Mouse (Mus musculus) hindbrain, embryonic 13.5 days (tissue): ENCODE measurements around the gene Erbb4. TPM values are rescaled to one million over a fixed set of nuclear protein-coding genes. Genes with fewer than 3 reads are reported as not detected.

Experiments
- ATAC-seq: fragments of 200-750 bp; cut with Nextera tagmentation; 2 replicates; pipeline ENCODE4 v1.8.0; 2017; ENCODE audit warnings: moderate TSS enrichment; ENCODE audit not compliant: low FRiP score
- H3K27ac ChIP-seq: fragments of 300-500 bp; sonication (generic); 2 replicates; pipeline ENCODE4 v1.5.1; 2015; ENCODE audit warnings: inconsistent platforms, mild to moderate bottlenecking, moderate library complexity
- H3K27me3 ChIP-seq: fragments of 300-500 bp; sonication (generic); 2 replicates; pipeline ENCODE4 v1.6.1; 2015; ENCODE audit warnings: mild to moderate bottlenecking, inconsistent platforms
- H3K36me3 ChIP-seq: fragments of 300-500 bp; sonication (generic); 2 replicates; pipeline ENCODE4 v1.6.1; 2015; ENCODE audit warnings: mild to moderate bottlenecking, inconsistent platforms
- H3K4me1 ChIP-seq: fragments of 300-500 bp; sonication (generic); replicated peaks from 2 replicates; pipeline ENCODE4 v1.6.1; 2015; ENCODE audit warnings: inconsistent platforms
- H3K4me2 ChIP-seq: fragments of 300-500 bp; sonication (generic); 2 replicates; pipeline ENCODE4 v1.6.1; 2015; ENCODE audit warnings: inconsistent platforms, mild to moderate bottlenecking, moderate library complexity
- H3K4me3 ChIP-seq: fragments of 300-500 bp; sonication (generic); 2 replicates; pipeline ENCODE4 v1.5.1; 2015; ENCODE audit warnings: mild to moderate bottlenecking, inconsistent platforms
- H3K9ac ChIP-seq: fragments of 300-500 bp; sonication (generic); 2 replicates; pipeline ENCODE4 v1.6.1; 2015; ENCODE audit warnings: mild to moderate bottlenecking, inconsistent platforms
- H3K9me3 ChIP-seq: fragments of 300-500 bp; sonication (generic); 2 replicates; pipeline ENCODE4 v1.6.1; 2016; ENCODE audit warnings: inconsistent platforms
- WGBS: fragments of 180-500 bp; shearing (Covaris S2); methylation state at CpG from one replicate; pipeline ENCODE4 v1.1.7; 2015; 5-methylcytosine and 5-hydroxymethylcytosine counted together
- polyA plus RNA-seq: library from polyadenylated mRNA; unstranded; fragments of >200 nt; fragmentation: Nextera tagmentation; extraction: Ambion mirVana; gene quantifications from 2 replicates; pipeline ENCODE4 v1.2.1, GENCODE M21; 2015

Gene Erbb4
- polyA plus RNA-seq, 1 experiment from 2014 or later: 13.7 TPM

DNA sequence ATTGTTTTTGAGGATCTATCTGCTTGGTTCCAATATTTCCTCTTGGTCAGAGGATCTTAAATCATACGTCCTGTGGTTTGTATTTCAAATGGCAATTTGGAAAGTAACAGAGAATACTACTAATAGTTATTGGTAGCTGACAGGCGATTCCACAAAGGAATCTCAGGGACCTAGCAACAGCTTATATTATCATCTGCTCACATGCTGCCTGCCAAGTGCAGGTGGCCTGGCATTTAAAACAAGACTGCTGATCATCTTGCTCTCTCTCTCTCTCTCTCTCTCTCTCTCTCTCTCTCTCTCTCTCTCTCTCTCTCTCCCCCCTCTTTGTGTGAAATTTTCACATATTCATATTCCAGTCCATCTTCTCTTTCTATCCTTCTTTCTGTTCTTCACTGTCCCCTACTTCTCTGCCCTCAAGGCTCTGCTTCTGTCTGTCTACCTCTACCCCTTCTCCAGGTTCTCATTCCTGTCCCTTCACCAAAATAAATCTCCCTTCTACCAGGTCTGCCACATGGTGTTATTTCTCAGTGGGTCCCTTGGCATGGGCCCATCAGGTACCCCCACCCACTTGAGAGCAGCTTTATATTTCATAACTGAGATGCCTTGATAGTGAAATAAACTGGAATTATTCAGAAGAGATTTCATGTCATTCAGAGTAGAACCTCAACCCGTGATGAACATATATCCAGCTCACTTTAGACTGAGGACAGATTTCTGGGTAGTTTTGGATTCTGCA, 174.4 kb downstream of the Erbb4 start:
- no peak for ATAC-seq
- H3K27ac ChIP-seq: no peak overlapping the region
- no peaks in the 10 kb centered on the region for H3K4me1 ChIP-seq
- WGBS: 85% methylated on average over 3 of the region's 3 CpGs
- no peaks in the 10 kb centered on the region for H3K36me3 ChIP-seq
- no peak overlapping the region for H3K4me3 ChIP-seq
- H3K4me2 ChIP-seq: no peak overlapping the region
- no peaks in the 10 kb centered on the region for H3K9me3 ChIP-seq
- H3K9ac ChIP-seq: no peak overlapping the region
- H3K27me3 ChIP-seq: no peaks in the 10 kb centered on the region

DNA sequence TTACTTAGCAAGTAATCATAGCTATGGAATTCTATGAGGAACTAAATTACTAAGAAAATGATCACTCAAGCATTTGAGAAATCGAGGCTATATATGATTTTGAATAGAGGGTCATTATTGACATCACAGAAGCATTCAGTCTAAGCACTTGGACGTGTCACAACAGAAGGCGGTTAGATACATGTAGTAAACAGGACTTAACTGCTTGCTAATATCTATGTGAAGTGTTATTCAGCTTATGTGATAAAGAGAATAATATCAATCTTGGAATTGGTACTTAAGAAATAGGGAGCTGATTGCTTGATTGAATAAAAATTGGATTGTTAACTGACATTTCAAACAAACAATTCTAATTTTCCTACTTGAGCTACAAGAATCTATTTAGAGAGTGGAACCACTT, 190.0 kb downstream of the Erbb4 start:
- Histone ChIP-seq H3K9ac (no peak overlapping the region), H3K4me2 (no peak overlapping the region), H3K27ac (no peak overlapping the region), H3K9me3 (no peaks in the 10 kb centered on the region), H3K4me1 (no peaks in the 10 kb centered on the region), H3K36me3 (no peaks in the 10 kb centered on the region), H3K4me3 (no peak overlapping the region), H3K27me3 (no peaks in the 10 kb centered on the region)
- WGBS: 79% methylated on average over 3 of the region's 3 CpGs
- no peak for ATAC-seq

DNA sequence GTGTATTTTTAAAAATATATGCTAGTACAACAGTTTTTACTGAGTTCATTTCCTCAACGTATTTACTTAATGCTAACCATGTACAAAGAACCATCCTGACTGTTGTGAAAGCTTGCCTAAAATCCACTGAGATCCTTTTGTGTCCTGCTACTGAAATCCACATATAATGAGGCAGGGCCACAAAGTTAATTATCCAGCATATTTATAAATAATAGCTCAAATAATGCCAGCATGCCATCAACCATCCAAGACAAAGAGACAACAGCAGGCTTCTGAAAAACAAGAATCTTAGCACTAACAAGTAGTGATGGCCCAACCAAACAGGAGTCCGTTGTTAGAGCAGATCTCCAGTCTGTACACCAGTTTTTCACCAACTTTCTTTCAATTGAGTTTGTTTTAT, 215.8 kb downstream of the Erbb4 start:
- no peak overlapping the region for H3K4me3 ChIP-seq
- no peaks in the 10 kb centered on the region for H3K36me3 ChIP-seq
- H3K9ac ChIP-seq: no peak overlapping the region
- H3K27ac ChIP-seq: no peak overlapping the region
- ATAC-seq: no peak
- H3K9me3 ChIP-seq: no peaks in the 10 kb centered on the region
- H3K27me3 ChIP-seq: no peaks in the 10 kb centered on the region
- WGBS: 81% methylated on average over 2 of the region's 2 CpGs
- H3K4me1 ChIP-seq: no peaks in the 10 kb centered on the region
- no peak overlapping the region for H3K4me2 ChIP-seq

DNA sequence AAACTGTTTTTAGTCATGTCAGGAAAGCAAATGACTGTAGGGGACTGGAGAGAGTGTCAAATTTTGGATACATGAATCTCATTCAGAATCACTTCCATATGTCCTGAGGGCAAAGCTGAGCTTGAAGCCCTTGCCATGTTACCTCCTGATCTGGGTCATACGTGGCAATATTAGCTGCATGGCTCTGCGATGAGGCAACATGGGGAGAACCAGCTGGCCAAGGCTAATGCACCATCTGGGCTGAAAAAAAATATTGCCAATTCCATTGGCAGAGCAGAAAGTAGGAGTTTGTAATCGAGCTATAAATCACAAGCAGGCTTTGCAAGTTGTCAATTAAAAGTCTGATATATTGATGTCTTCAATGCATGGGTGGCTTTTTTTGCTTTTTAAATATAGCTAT, 221.0 kb downstream of the Erbb4 start:
- 43% methylated on average over 3 of the region's 3 CpGs for WGBS
- no peak overlapping the region for H3K27ac ChIP-seq
- H3K27me3 ChIP-seq: no peaks in the 10 kb centered on the region
- no peaks in the 10 kb centered on the region for H3K36me3 ChIP-seq
- no peak overlapping the region for H3K4me3 ChIP-seq
- no peak overlapping the region for H3K9ac ChIP-seq
- H3K4me2 ChIP-seq: no peak overlapping the region
- ATAC-seq: peak; percentile 61; the same call in 1 of the 2 replicates
- no peaks in the 10 kb centered on the region for H3K4me1 ChIP-seq
- no peaks in the 10 kb centered on the region for H3K9me3 ChIP-seq

DNA sequence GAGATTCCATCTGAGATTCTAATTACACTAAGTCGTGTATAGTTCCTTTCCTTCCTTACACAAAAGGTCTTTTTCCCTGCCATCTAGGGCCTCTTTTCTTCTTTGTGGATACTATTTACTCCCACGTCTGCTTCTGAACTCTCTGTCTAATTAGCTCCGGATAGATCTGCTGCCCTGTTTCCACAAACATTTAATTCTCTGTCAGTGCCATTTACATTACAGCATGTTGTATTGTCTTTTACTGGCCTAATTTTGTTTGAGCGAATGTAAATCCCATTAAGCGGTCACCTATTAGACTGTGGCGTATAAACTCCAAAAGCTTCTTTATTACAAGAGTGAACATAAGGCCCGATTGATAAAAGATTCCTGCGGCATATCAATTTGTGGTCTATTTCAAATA, 232.9 kb downstream of the Erbb4 start:
- Histone ChIP-seq H3K9me3 (no peaks in the 10 kb centered on the region), H3K27me3 (no peaks in the 10 kb centered on the region), H3K9ac (no peak overlapping the region), H3K4me2 (no peak overlapping the region), H3K4me1 (peaks cover 13% of the 10 kb centered on the region; the same call in 1 of the 2 replicates), H3K27ac (no peak overlapping the region), H3K36me3 (no peaks in the 10 kb centered on the region), H3K4me3 (no peak overlapping the region)
- no peak for ATAC-seq
- 44% methylated on average over 8 of the region's 8 CpGs for WGBS

DNA sequence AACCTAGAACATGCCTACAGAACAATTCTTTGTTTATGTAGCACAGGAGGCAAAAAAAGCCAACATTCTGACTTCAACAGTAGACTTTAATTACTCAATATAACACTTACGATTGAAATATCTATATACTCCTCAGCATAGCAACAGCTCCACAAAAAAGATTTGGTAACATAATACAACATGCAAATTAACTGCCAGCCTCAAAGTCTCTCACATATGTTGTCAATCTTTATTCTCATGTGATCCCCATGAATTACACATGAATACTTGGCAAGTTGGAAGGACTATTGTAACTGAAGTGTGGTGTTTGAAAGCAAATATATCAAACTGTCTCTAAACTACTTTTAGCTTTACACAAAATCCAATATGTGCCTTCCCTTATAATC, 234.2 kb downstream of the Erbb4 start:
- Histone ChIP-seq H3K4me3 (no peak overlapping the region), H3K27me3 (no peaks in the 10 kb centered on the region), H3K9me3 (no peaks in the 10 kb centered on the region), H3K27ac (no peak overlapping the region), H3K4me1 (peaks cover 13% of the 10 kb centered on the region; the same call in 1 of the 2 replicates), H3K9ac (no peak overlapping the region), H3K4me2 (no peak overlapping the region), H3K36me3 (no peaks in the 10 kb centered on the region)
- no peak for ATAC-seq
- WGBS: 39% methylated on average over 1 of the region's 1 CpGs

DNA sequence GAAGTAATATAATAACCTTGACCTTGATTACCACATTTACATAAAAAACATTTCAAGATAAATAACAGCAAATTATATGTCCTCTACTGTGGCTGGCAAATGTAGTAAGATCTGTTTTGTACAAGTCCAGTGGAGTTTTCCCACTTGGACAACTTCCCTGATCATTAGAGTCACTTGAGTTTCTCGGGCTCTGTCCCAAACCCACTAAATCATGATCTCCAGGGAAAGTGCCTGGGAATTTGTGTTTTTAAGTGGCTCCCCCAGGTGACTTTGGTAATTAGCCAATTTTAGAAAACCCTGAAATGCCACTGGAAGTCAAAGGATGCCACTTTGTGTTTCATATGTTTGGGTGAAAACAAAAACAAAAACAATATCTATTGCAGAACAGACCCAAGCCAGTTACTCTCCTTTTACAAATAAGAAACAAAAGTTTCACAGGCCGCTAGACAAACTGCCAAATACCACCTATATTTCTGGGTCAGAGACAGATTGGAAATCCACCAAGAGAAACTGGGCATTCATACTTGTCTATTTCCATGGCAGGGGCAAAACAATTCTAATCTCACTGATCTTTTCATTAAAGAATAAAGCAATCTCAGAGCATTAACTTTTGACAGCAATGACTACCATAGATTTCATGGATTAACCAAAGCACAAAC, 234.8 kb downstream of the Erbb4 start:
- Histone ChIP-seq H3K9me3 (no peaks in the 10 kb centered on the region), H3K4me1 (peaks cover 13% of the 10 kb centered on the region; the same call in 1 of the 2 replicates), H3K36me3 (no peaks in the 10 kb centered on the region), H3K27ac (no peak overlapping the region), H3K27me3 (no peaks in the 10 kb centered on the region), H3K9ac (no peak overlapping the region), H3K4me2 (no peak overlapping the region), H3K4me3 (no peak overlapping the region)
- 55% methylated on average over 2 of the region's 2 CpGs for WGBS
- no peak for ATAC-seq

DNA sequence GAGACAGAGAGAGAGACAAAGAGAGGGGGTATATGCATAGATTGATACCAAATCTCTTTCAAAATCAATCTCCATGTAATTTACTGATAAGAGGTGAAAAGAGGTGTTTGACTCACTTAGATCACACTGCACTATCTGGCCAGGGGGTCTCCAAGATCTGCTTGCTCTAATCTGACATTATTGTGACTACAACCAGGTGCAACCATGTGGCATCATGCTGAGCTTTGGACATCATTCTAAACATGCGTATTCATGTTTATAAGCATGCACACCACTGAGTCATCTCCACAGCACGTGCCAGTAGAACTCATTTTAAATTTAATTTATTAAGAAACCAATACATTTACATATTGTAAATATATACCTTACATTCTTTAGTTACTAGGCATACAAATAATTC, 247.5 kb downstream of the Erbb4 start:
- no peaks in the 10 kb centered on the region for H3K9me3 ChIP-seq
- H3K27me3 ChIP-seq: no peaks in the 10 kb centered on the region
- no peak for ATAC-seq
- H3K4me2 ChIP-seq: no peak overlapping the region
- WGBS: 74% methylated on average over 2 of the region's 2 CpGs
- H3K4me3 ChIP-seq: no peak overlapping the region
- H3K27ac ChIP-seq: no peak overlapping the region
- H3K9ac ChIP-seq: no peak overlapping the region
- no peaks in the 10 kb centered on the region for H3K4me1 ChIP-seq
- no peaks in the 10 kb centered on the region for H3K36me3 ChIP-seq

DNA sequence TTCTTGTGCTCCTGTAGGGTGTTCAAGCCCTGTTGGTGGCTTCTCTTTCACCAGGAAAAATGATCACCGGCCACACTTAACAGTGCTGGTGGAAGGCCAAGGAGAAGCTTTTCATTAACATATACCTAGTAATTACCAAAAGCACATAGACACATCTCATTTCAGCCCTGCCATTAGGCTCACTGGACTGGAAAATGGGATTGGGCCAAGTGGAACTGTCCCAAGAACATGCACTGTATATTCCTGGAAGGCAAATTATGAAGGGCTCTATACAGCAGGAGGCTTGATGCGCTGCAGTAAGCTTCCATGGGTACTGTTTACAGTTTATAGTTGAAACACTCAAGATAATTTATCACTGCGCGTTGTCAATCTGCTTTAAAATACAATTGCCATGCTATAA, 248.4 kb downstream of the Erbb4 start:
- Histone ChIP-seq H3K9me3 (no peaks in the 10 kb centered on the region), H3K4me3 (no peak overlapping the region), H3K36me3 (no peaks in the 10 kb centered on the region), H3K4me2 (no peak overlapping the region), H3K27me3 (no peaks in the 10 kb centered on the region), H3K4me1 (no peaks in the 10 kb centered on the region), H3K27ac (no peak overlapping the region), H3K9ac (no peak overlapping the region)
- no peak for ATAC-seq
- 79% methylated on average over 4 of the region's 4 CpGs for WGBS

DNA sequence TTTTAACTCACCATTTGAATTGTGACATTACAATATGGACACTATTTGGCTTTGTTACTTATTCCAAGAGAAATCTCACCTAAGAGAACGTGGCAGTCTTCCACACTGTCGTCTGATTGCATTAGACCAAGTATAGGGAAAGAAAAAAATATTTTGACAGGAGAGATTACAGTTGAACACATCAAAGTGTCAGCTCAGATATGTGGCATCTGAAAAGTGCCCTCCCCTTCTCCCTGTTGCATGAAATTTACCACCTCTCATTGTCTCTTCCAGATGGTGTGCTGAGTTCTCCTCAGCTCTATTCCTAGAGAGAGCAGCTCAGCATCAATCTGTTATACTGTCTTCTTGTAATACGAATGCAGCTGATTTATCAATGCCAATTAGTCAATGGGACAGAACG, 268.5 kb downstream of the Erbb4 start:
- Histone ChIP-seq H3K4me1 (no peaks in the 10 kb centered on the region), H3K9ac (no peak overlapping the region)
- WGBS: 46% methylated on average over 4 of the region's 4 CpGs

DNA sequence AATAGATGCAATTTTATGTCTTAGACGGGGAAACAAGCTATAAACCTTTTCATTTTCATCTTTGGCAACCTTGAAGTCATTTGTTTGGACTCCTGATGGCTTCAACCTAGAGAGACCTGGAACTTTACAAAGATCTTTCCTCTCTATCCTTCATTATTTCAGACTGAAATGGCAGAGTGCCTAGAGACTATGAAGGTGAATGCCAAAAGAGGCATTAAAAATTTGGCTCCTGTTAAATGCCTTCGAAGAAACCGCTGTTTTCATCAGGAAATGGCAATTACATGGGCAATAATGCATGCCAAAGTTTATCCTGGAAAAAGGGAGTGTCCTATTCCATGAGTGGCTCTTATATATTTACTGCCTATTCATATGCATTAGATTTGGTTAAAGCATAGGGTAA, 273.2 kb downstream of the Erbb4 start:
- H3K27ac ChIP-seq: no peak overlapping the region
- H3K36me3 ChIP-seq: no peaks in the 10 kb centered on the region
- 0 out of 2 replicates have a peak, but pooled peaks cover 3% of the 10 kb centered on the region for H3K4me1 ChIP-seq
- no peaks in the 10 kb centered on the region for H3K9me3 ChIP-seq
- 86% methylated on average over 3 of the region's 3 CpGs for WGBS
- no peak for ATAC-seq
- H3K27me3 ChIP-seq: no peaks in the 10 kb centered on the region
- H3K4me3 ChIP-seq: no peak overlapping the region
- H3K4me2 ChIP-seq: no peak overlapping the region
- H3K9ac ChIP-seq: no peak overlapping the region

More for the DNA sequence above, 268.5 kb downstream of the Erbb4 start:
- Histone ChIP-seq H3K9me3 (no peaks in the 10 kb centered on the region), H3K27me3 (no peaks in the 10 kb centered on the region), H3K27ac (no peak overlapping the region), H3K4me2 (no peak overlapping the region), H3K4me3 (no peak overlapping the region), H3K36me3 (no peaks in the 10 kb centered on the region)
- ATAC-seq: no peak

DNA sequence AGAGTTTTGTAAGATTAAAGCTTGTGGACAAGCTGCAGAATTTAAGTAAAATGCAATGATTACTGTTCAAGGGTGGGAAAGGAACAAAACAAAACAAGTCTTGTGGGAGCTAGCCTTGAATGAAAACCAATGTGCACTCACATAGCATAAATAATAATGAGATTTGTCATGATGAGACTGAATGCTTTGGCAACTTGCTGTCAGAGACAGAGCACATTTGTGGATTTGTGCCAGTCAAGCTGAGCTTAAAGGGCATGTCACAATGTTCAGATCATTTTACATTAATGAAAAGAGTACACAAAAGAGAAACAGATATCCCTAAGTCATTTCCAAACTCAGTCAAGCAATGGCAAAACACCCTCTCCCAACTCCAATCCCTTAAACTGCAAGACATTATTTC, 275.8 kb downstream of the Erbb4 start:
- no peak overlapping the region for H3K4me2 ChIP-seq
- no peaks in the 10 kb centered on the region for H3K27me3 ChIP-seq
- H3K9ac ChIP-seq: no peak overlapping the region
- no peak overlapping the region for H3K4me3 ChIP-seq
- no peak overlapping the region for H3K27ac ChIP-seq
- no peaks in the 10 kb centered on the region for H3K36me3 ChIP-seq
- no peak for ATAC-seq
- no peaks in the 10 kb centered on the region for H3K9me3 ChIP-seq
- 0 out of 2 replicates have a peak, but pooled peaks cover 3% of the 10 kb centered on the region for H3K4me1 ChIP-seq

DNA sequence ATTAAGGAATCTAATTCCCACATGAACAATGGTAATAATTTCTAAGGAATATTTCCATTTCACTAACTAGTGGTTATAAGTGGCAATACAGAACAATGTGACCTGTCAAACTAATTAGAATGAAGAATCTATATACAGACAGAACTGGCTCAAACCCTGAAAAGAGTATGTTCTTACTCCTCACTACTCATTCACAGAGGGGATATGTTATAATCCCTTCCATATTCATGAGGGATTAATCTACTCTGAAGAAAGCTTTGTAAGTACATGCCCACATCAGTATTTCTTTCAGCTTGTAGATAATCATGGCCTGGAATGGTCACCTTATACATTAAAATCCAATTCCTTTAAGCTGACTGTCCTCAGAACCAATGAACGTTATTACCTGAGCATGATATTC, 276.3 kb downstream of the Erbb4 start:
- H3K4me2 ChIP-seq: no peak overlapping the region
- no peak overlapping the region for H3K9ac ChIP-seq
- ATAC-seq: no peak
- H3K9me3 ChIP-seq: no peaks in the 10 kb centered on the region
- no peak overlapping the region for H3K4me3 ChIP-seq
- H3K4me1 ChIP-seq: 0 out of 2 replicates have a peak, but pooled peaks cover 3% of the 10 kb centered on the region
- no peaks in the 10 kb centered on the region for H3K36me3 ChIP-seq
- H3K27ac ChIP-seq: no peak overlapping the region
- H3K27me3 ChIP-seq: no peaks in the 10 kb centered on the region
- WGBS: 79% methylated on average over 1 of the region's 1 CpGs
